Mouse (Mus musculus): ENCODE data around the gene Gpc3.

- no peak for TF ChIP-seq CTCF (IDR thresholded peaks at IDR 0.05; ENCODE audit: control insufficient read depth, insufficient read depth, insufficient read length)
- no peak for TF ChIP-seq MAX (IDR thresholded peaks at IDR 0.05)
- no peak for TF ChIP-seq USF1 (IDR thresholded peaks at IDR 0.05; ENCODE audit: low read depth)
- no peak for TF ChIP-seq MYOD1 (IDR thresholded peaks at IDR 0.05; ENCODE audit: control insufficient read depth, insufficient read length, low read depth)
Measured at GRCm38 (mm10) chrX:52551296-52551695, 62.5 kb downstream of the Gpc3 start.

All from C2C12 (cell line).